Mouse (Mus musculus): ENCODE measurements around the gene Olfr691. TPM values are rescaled to one million over a fixed set of nuclear protein-coding genes. Genes with fewer than 3 reads are reported as not detected.

Olfr691 gene
- polyA plus RNA-seq, 1 experiment: not detected

DNA sequence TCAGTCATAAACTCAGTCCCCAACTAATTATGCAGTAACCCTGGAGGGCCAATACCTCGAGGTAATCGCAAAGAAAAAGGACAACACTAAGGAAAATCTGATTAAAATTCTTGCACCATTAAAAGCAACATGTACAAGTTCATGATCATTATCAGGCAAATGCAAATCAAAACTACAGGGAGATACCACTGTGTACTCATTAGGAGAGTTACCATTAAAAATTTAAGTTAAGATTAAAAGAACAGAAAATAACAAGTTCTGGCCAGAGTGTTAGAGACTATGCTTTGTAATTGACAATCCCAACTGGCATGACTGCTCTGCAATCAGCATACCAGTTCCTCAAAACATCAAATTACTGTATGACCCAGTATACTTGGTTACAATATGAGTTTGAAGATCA lies 682 bp upstream of the Olfr691 start:
- Histone ChIP-seq H3K27ac (ENCODE audit: insufficient read depth, low read length) (no peak overlapping the region), H3K4me3 (ENCODE audit: extremely low read depth, insufficient read depth, insufficient read length) (no peak overlapping the region), H3K36me3 (ENCODE audit: control insufficient read depth, insufficient read depth, low read length) (no peaks in the 10 kb centered on the region), H3K27me3 (ENCODE audit: control insufficient read depth, insufficient read depth, low read length) (no peaks in the 10 kb centered on the region), H3K4me1 (ENCODE audit: control insufficient read depth, insufficient read depth, insufficient read length) (no peaks in the 10 kb centered on the region)
- TF ChIP-seq CTCF (IDR thresholded peaks at IDR 0.05; ENCODE audit: extremely low read depth, insufficient read depth, insufficient read length, insufficient replicate concordance) (no peak), POLR2A (IDR thresholded peaks at IDR 0.05; ENCODE audit: low read depth, low read length) (no peak)
- no peak for DNase-seq (ENCODE audit: low read depth in 1 of 2, low spot score in 2 of 2)
- 89% methylated on average over 2 of the region's 2 CpGs for WGBS

DNA sequence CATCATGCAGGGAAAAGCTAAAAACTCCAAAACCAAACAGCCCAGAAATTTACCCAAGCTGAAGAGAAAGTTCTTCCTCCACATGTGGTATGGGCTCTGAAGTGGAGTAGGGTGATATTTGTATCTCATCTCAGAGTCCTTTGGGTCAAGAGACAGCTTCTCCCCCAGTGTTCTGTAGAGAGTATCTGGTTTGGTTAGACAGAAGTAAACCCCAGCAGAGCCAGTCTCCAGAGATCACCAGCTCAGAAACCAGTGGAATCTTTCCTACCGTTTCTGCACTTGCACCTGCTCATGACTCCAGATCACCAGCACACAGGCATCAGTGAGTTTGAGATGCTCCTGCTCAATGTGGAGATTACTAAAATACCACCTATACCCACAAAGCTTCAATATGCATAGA lies 8.1 kb downstream of the Olfr691 start, which contains the start of gene Olfr690:
Olfr690 (minus strand) TSS at position 101 of the 400 bp plus-strand sequence.
- H3K36me3 ChIP-seq (ENCODE audit: control insufficient read depth, insufficient read depth, low read length): no peaks in the 10 kb centered on the region
- WGBS: 80% methylated on average over 1 of the region's 1 CpGs
- TF ChIP-seq POLR2A (IDR thresholded peaks at IDR 0.05; ENCODE audit: low read depth, low read length) (no peak), CTCF (IDR thresholded peaks at IDR 0.05; ENCODE audit: extremely low read depth, insufficient read depth, insufficient read length, insufficient replicate concordance) (no peak)
- H3K27ac ChIP-seq (ENCODE audit: insufficient read depth, low read length): no peak within 1 kb of the TSS
- no peak within 1 kb of the TSS for H3K4me3 ChIP-seq (ENCODE audit: extremely low read depth, insufficient read depth, insufficient read length)
- no peak for DNase-seq (ENCODE audit: low read depth in 1 of 2, low spot score in 2 of 2)
- H3K4me1 ChIP-seq (ENCODE audit: control insufficient read depth, insufficient read depth, insufficient read length): no peaks in the 10 kb centered on the region
- no peaks in the 10 kb centered on the region for H3K27me3 ChIP-seq (ENCODE audit: control insufficient read depth, insufficient read depth, low read length)

DNA sequence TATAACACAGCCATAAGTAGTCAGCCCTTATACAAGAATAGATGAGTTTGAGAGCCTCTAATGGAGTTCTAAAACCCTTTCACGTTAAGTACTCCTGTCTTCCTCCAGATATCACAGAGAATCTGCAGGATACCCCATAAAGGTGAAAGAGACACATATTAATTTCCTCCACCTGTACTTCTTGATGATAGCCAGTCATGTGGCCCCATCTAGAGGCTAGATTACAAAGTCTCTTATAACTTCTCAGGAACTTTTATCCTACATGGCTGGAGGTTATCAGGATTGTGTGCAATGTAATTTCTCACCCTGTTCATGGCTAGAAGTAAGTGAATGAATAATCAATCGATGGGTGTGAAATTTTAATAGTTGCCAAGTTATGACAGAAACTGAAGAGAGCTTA lies 16.8 kb downstream of the Olfr691 start:
- no peak for DNase-seq (ENCODE audit: low read depth in 1 of 2, low spot score in 2 of 2)
- TF ChIP-seq CTCF (IDR thresholded peaks at IDR 0.05; ENCODE audit: extremely low read depth, insufficient read depth, insufficient read length, insufficient replicate concordance): no peak
- no peak for TF ChIP-seq POLR2A (IDR thresholded peaks at IDR 0.05; ENCODE audit: low read depth, low read length)
- H3K27ac ChIP-seq (ENCODE audit: insufficient read depth, low read length): no peak overlapping the region
- H3K4me3 ChIP-seq (ENCODE audit: extremely low read depth, insufficient read depth, insufficient read length): no peak overlapping the region
- 72% methylated on average over 2 of the region's 2 CpGs for WGBS
- no peaks in the 10 kb centered on the region for H3K36me3 ChIP-seq (ENCODE audit: control insufficient read depth, insufficient read depth, low read length)
- no peaks in the 10 kb centered on the region for H3K4me1 ChIP-seq (ENCODE audit: control insufficient read depth, insufficient read depth, insufficient read length)
- H3K27me3 ChIP-seq (ENCODE audit: control insufficient read depth, insufficient read depth, low read length): no peaks in the 10 kb centered on the region

DNA sequence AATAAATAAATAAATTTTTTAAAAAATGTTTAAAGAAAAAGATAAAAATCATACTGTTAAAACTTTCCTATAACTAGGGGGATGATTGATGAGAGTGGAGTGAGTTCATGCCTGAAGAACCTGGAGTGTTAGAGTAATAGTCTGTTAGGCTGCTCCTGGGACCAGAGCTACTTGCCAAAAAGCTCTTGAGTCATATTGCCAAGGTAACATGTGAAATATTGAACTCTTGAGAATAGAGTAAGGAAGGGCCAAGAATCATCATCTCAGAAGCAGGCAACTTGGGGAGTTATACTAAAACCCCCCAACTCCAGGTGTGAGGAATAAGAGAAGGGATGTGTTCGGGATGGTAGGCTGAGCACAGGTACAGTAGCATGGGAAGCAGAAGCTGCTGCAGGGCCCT lies 31.2 kb downstream of the Olfr691 start, which contains the start of gene Olfr689:
Olfr689 (plus strand) TSS at position 301 of the 400 bp plus-strand sequence.
- Histone ChIP-seq H3K27me3 (ENCODE audit: control insufficient read depth, insufficient read depth, low read length) (no peaks in the 10 kb centered on the region), H3K27ac (ENCODE audit: insufficient read depth, low read length) (no peak within 1 kb of the TSS), H3K4me3 (ENCODE audit: extremely low read depth, insufficient read depth, insufficient read length) (no peak within 1 kb of the TSS), H3K36me3 (ENCODE audit: control insufficient read depth, insufficient read depth, low read length) (no peaks in the 10 kb centered on the region), H3K4me1 (ENCODE audit: control insufficient read depth, insufficient read depth, insufficient read length) (no peaks in the 10 kb centered on the region)
- DNase-seq (ENCODE audit: low read depth in 1 of 2, low spot score in 2 of 2): no peak
- TF ChIP-seq CTCF (IDR thresholded peaks at IDR 0.05; ENCODE audit: extremely low read depth, insufficient read depth, insufficient read length, insufficient replicate concordance) (no peak), POLR2A (IDR thresholded peaks at IDR 0.05; ENCODE audit: low read depth, low read length) (no peak)
- WGBS: 86% methylated on average over 1 of the region's 1 CpGs

DNA sequence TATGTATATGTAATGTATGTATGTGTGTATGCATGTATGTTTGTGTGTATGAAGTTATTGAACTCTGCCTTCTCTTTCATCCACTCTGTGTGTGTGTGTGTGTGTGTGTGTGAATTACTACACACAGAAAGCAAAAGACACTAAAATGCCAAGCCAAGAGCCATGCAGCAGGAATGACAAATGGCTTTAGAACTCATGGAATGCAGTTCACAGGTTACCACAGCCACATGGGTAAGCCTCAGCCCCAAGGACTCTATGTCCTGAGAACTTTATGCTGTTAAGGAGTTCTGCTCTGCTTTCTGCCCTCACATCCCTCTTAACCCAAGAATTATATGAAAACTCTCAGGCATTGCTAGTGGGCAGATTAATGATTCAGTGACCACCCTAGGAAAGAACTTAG lies 52.0 kb downstream of the Olfr691 start:
- DNase-seq (ENCODE audit: low read depth in 1 of 2, low spot score in 2 of 2): no peak
- TF ChIP-seq CTCF (IDR thresholded peaks at IDR 0.05; ENCODE audit: extremely low read depth, insufficient read depth, insufficient read length, insufficient replicate concordance): no peak
- no peak for TF ChIP-seq POLR2A (IDR thresholded peaks at IDR 0.05; ENCODE audit: low read depth, low read length)
- Histone ChIP-seq H3K4me1 (ENCODE audit: control insufficient read depth, insufficient read depth, insufficient read length) (no peaks in the 10 kb centered on the region), H3K4me3 (ENCODE audit: extremely low read depth, insufficient read depth, insufficient read length) (no peak overlapping the region), H3K36me3 (ENCODE audit: control insufficient read depth, insufficient read depth, low read length) (no peaks in the 10 kb centered on the region), H3K27me3 (ENCODE audit: control insufficient read depth, insufficient read depth, low read length) (no peaks in the 10 kb centered on the region), H3K27ac (ENCODE audit: insufficient read depth, low read length) (no peak overlapping the region)

DNA sequence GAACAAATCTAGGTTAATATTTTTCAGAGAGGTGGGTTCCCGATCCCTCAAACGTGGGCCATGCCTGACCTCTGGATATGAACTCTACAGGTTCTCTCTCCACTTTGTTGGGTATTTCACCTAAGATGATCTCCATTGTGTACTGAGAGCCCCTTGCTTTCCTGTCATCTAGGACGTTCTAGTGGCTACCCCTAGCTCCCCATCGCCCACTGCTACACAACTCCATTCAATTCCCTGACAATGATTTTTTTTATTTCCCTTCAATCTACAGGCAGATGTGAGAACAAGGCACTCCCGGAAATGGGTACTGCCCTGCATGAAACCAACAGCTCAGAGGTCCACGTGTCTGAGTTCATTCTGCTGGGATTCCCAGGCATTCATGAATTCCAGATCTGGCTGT lies 54.3 kb downstream of the Olfr691 start, which contains the start of gene Olfr688:
Olfr688 (plus strand) TSS at position 301 of the 400 bp plus-strand sequence.
- Histone ChIP-seq H3K4me1 (ENCODE audit: control insufficient read depth, insufficient read depth, insufficient read length) (no peaks in the 10 kb centered on the region), H3K36me3 (ENCODE audit: control insufficient read depth, insufficient read depth, low read length) (no peaks in the 10 kb centered on the region), H3K27me3 (ENCODE audit: control insufficient read depth, insufficient read depth, low read length) (no peaks in the 10 kb centered on the region), H3K27ac (ENCODE audit: insufficient read depth, low read length) (no peak within 1 kb of the TSS), H3K4me3 (ENCODE audit: extremely low read depth, insufficient read depth, insufficient read length) (no peak within 1 kb of the TSS)
- TF ChIP-seq CTCF (IDR thresholded peaks at IDR 0.05; ENCODE audit: extremely low read depth, insufficient read depth, insufficient read length, insufficient replicate concordance) (no peak), POLR2A (IDR thresholded peaks at IDR 0.05; ENCODE audit: low read depth, low read length) (no peak)
- WGBS: 77% methylated on average over 6 of the region's 6 CpGs
- DNase-seq (ENCODE audit: low read depth in 1 of 2, low spot score in 2 of 2): no peak

Other genes with a start within 250 kb of the Olfr691 start
- not detected in 2 replicates for gene Olfr680-ps1, start 249.5 kb downstream of the Olfr691 start, polyA plus RNA-seq (2012; rRNA removed)
- not detected in 2 replicates for gene Olfr681, start 225.4 kb downstream of the Olfr691 start, polyA plus RNA-seq (2012; rRNA removed)
- gene Olfr683, start 195.3 kb downstream of the Olfr691 start, polyA plus RNA-seq (2012; rRNA removed): not detected in 2 replicates
- gene Olfr684, start 178.6 kb downstream of the Olfr691 start, polyA plus RNA-seq (2012; rRNA removed): not detected in 2 replicates
- gene Olfr685, start 156.3 kb downstream of the Olfr691 start, polyA plus RNA-seq (2012; rRNA removed): not detected in 2 replicates
- not detected in 2 replicates for gene Olfr686, start 134.8 kb downstream of the Olfr691 start, polyA plus RNA-seq (2012; rRNA removed)
- not detected in 2 replicates for gene Olfr688, start 54.2 kb downstream of the Olfr691 start, polyA plus RNA-seq (2012; rRNA removed)
- not detected in 2 replicates for gene Olfr689, start 31.1 kb downstream of the Olfr691 start, polyA plus RNA-seq (2012; rRNA removed)
- not detected in 2 replicates for gene Olfr690, start 8.2 kb downstream of the Olfr691 start, polyA plus RNA-seq (2012; rRNA removed)
- not detected in 2 replicates for gene Olfr692, start 26.0 kb upstream of the Olfr691 start, polyA plus RNA-seq (2012; rRNA removed)
- gene Gm5901, start 32.8 kb upstream of the Olfr691 start, polyA plus RNA-seq (2012; rRNA removed): not detected in 2 replicates
- 36.2 and 38.6 TPM in 2 replicates for gene Fam160a2, start 57.8 kb upstream of the Olfr691 start, polyA plus RNA-seq (2012; rRNA removed)
- not detected in 2 replicates for gene Cnga4, start 62.3 kb upstream of the Olfr691 start, polyA plus RNA-seq (2012; rRNA removed)
- 0.11 TPM in 1 of 2 replicates, not detected in the other for gene Cckbr, start 83.5 kb upstream of the Olfr691 start, polyA plus RNA-seq (2012; rRNA removed)
- 35.1 and 53.9 TPM in 2 replicates for gene Cavin3, start 140.0 kb upstream of the Olfr691 start, polyA plus RNA-seq (2012; rRNA removed)
- gene Smpd1, start 212.1 kb upstream of the Olfr691 start, polyA plus RNA-seq (2012; rRNA removed): 20.3 and 23.9 TPM in 2 replicates
- 9.9 and 12.7 TPM in 2 replicates for gene Apbb1, start 239.4 kb upstream of the Olfr691 start, polyA plus RNA-seq (2012; rRNA removed)